Mouse (Mus musculus) megakaryocyte progenitor cell, adult 5-6 weeks (primary cell): ENCODE results near the gene Ccdc106. TPM values are rescaled to one million over a fixed set of nuclear protein-coding genes. Genes with fewer than 3 reads are reported as not detected.
A peak's percentile ranks its signal among the peaks of the same experiment; 100 is the strongest.
"Not testable (repeated sequence)": the region's sequence is repeated elsewhere in the genome, so short reads cannot be mapped to it uniquely, and the experiment has no call there.

ENCODE experiments used
- ATAC-seq: replicated peaks from 2 replicates; pipeline ENCODE4 v1.8.0; 2016; ENCODE audit warnings: mild to moderate bottlenecking, moderate TSS enrichment, inconsistent platforms; ENCODE audit not compliant: poor library complexity
- total RNA-seq, 2 experiments: library from RNA; stranded (forward) in 1 of 2; stranded (reverse) in 1 of 2; fragments of 157-497, 149-512 nt in 1 of 2; fragments of 200-1000 nt in 1 of 2; gene quantifications; 2 replicates each; pipeline versions ENCODE4 v1.2.3 to v1.2.4; 2015 to 2017

Ccdc106 gene
- total RNA-seq (2015) (0.57 TPM in 1 of 2 replicates, not detected in the other), total RNA-seq (2017) (0.21 TPM in 1 of 2 replicates, not detected in the other)

GRCm38 (mm10) chr7:5020000-5020681 lies at the start of gene Ccdc106, which contains the start of gene Zfp865:
Gene Ccdc106 (plus strand): TSS chr7:5020553.
Gene Zfp865 (plus strand): TSS chr7:5020376.
- peak; percentile 79 for ATAC-seq

GRCm38 (mm10) chr7:4971068-4971467 lies 49.3 kb upstream of the Ccdc106 start, which contains the start of gene Sbk3:
Gene Sbk3 (minus strand): TSS chr7:4971168.
- ATAC-seq, result no peak

GRCm38 (mm10) chr7:4971710-4972109 lies 48.6 kb upstream of the Ccdc106 start:
- ATAC-seq, result peak; percentile 45; the same call in 1 of the 2 replicates

GRCm38 (mm10) chr7:4972321-4973047 lies 47.9 kb upstream of the Ccdc106 start:
- no peak for ATAC-seq

GRCm38 (mm10) chr7:4975455-4975854 lies 44.9 kb upstream of the Ccdc106 start:
- no peak for ATAC-seq

GRCm38 (mm10) chr7:4976832-4977231 lies 43.5 kb upstream of the Ccdc106 start:
- no peak for ATAC-seq

- no peak for ATAC-seq
Measured at GRCm38 (mm10) chr7:4988250-4988649, 32.1 kb upstream of the Ccdc106 start.

- no peak for ATAC-seq
Measured at GRCm38 (mm10) chr7:4993347-4993998, 26.9 kb upstream of the Ccdc106 start.

GRCm38 (mm10) chr7:4993999-4994788 lies 26.2 kb upstream of the Ccdc106 start:
- no peak for ATAC-seq

- no peak for ATAC-seq
Measured at GRCm38 (mm10) chr7:4995268-4996002, 24.9 kb upstream of the Ccdc106 start.

GRCm38 (mm10) chr7:4996003-4996895 lies 24.1 kb upstream of the Ccdc106 start, which contains the start of gene Zfp579:
Gene Zfp579 (minus strand): TSS chr7:4996158.
- peak; percentile 91 for ATAC-seq

GRCm38 (mm10) chr7:4996934-4997333 lies 23.4 kb upstream of the Ccdc106 start:
- no peak for ATAC-seq

GRCm38 (mm10) chr7:4999876-5000275 lies 20.5 kb upstream of the Ccdc106 start:
- peak; percentile 48; the same call in 1 of the 2 replicates for ATAC-seq

GRCm38 (mm10) chr7:5002876-5003275 lies 17.5 kb upstream of the Ccdc106 start:
- not testable (repeated sequence) for ATAC-seq

- ATAC-seq, result no peak
Measured at GRCm38 (mm10) chr7:5008229-5008628, 12.1 kb upstream of the Ccdc106 start.

- no peak for ATAC-seq
Measured at GRCm38 (mm10) chr7:5012681-5013513, 7.5 kb upstream of the Ccdc106 start.

- ATAC-seq, result peak; percentile 67
Measured at GRCm38 (mm10) chr7:5014251-5015117, 5.9 kb upstream of the Ccdc106 start, which contains the start of the genes Zfp524 and Fiz1. Gene Zfp524 (plus strand): TSS chr7:5014415. Gene Fiz1 (minus strand): TSS chr7:5014697.
